Mouse (Mus musculus) activated CD4-positive, CD25-positive, alpha-beta regulatory T cell (primary cell): ENCODE data around the gene Slamf9. TPM values are rescaled to one million over a fixed set of nuclear protein-coding genes. Genes with fewer than 3 reads are reported as not detected.

Source experiments
- polyA plus RNA-seq, 2 experiments: library from polyadenylated mRNA; unstranded; fragments of 100-300 nt; shearing (Covaris generic); gene quantifications; one replicate each; pipeline ENCODE4 v1.2.1; 2017

The Slamf9 gene
- polyA plus RNA-seq: not detected

GRCm38 (mm10) chr1:172475054-172475741 is at the start of gene Slamf9:
TSS of gene Slamf9 (plus strand) at chr1:172475358.

GRCm38 (mm10) chr1:172481540-172482280 is 6.6 kb downstream of the Slamf9 start, which contains the start of gene Igsf9:
TSS of gene Igsf9 (plus strand) at chr1:172481788.

GRCm38 (mm10) chr1:172499765-172500441 is 24.7 kb downstream of the Slamf9 start, which contains the start of gene Tagln2:
TSS of gene Tagln2 (plus strand) at chr1:172500047.

GRCm38 (mm10) chr1:172520576-172521440 is 45.6 kb downstream of the Slamf9 start, which contains the start of gene Cfap45:
TSS of gene Cfap45 (plus strand) at chr1:172520801.

Other genes starting within 250 kb of the Slamf9 start
- gene Atp1a4, start 216.9 kb upstream of the Slamf9 start, polyA plus RNA-seq: not detected
- 10 to 100 TPM; 15.4 to 31.1 TPM for gene Igsf8, start 213.7 kb upstream of the Slamf9 start, polyA plus RNA-seq
- under 1 TPM; 0.17 to 0.42 TPM for gene Atp1a2, start 177.3 kb upstream of the Slamf9 start, polyA plus RNA-seq
- gene Kcnj9, start 146.0 kb upstream of the Slamf9 start, polyA plus RNA-seq: not detected
- gene Kcnj10, start 134.1 kb upstream of the Slamf9 start, polyA plus RNA-seq: not detected
- gene Pigm, start 98.8 kb upstream of the Slamf9 start, polyA plus RNA-seq: 1 to 10 TPM; 6.4 to 6.8 TPM
- gene Igsf9, start 6.4 kb downstream of the Slamf9 start, polyA plus RNA-seq: under 1 TPM; 0.18 to 0.48 TPM
- gene Tagln2, start 24.7 kb downstream of the Slamf9 start, polyA plus RNA-seq: 100 to 1,000 TPM; 173 to 356 TPM
- gene Cfap45, start 45.4 kb downstream of the Slamf9 start, polyA plus RNA-seq: 1 to 10 TPM in 1 of 2 experiments, under 1 TPM in 1; 0.21 to 1.2 TPM
- not detected for gene Vsig8, start 80.6 kb downstream of the Slamf9 start, polyA plus RNA-seq
- gene Slamf8, start 115.2 kb downstream of the Slamf9 start, polyA plus RNA-seq: 1 to 10 TPM in 1 of 2 experiments, under 1 TPM in 1; 0.25 to 1.2 TPM
- gene Fcrl6, start 127.2 kb downstream of the Slamf9 start, polyA plus RNA-seq: not detected
- 1 to 10 TPM; 4.4 to 5.8 TPM for gene Dusp23, start 157.6 kb downstream of the Slamf9 start, polyA plus RNA-seq
- gene Crp, start 222.7 kb downstream of the Slamf9 start, polyA plus RNA-seq: not detected